Mouse (Mus musculus) heart, postnatal 25 days (tissue): ENCODE results near the gene Hist1h2bg. TPM values are rescaled to one million over a fixed set of nuclear protein-coding genes. Genes with fewer than 3 reads are reported as not detected.
"Not testable (repeated sequence)": the region's sequence is repeated elsewhere in the genome, so short reads cannot be mapped to it uniquely, and the experiment has no call there.

Source experiments
- DNase-seq: peaks from one replicate; pipeline ENCODE4 v3.0.0; 2022; ENCODE audit warnings: low spot score
- intact Hi-C: fragments of 180-260 bp; cut with DNase I; formaldehyde crosslinking; loops from one replicate; pipeline ENCODE4 v1.15.1; 2025
- total RNA-seq, 2 experiments: library from RNA; stranded (reverse); gene quantifications; 2 replicates each; pipeline ENCODE4 v1.2.3; 2021

Hist1h2bg gene
- total RNA-seq, 2 experiments from 2014 or later, result 28.4 to 48.1 TPM

GRCm38 (mm10) chr13:23536076-23536822 is 34.9 kb upstream of the Hist1h2bg start:
- intact Hi-C loops, result no loop called here
- DNase-seq, result no peak

GRCm38 (mm10) chr13:23537006-23537710 is 34.0 kb upstream of the Hist1h2bg start:
- DNase-seq, result no peak
- intact Hi-C loops, result no loop called here

GRCm38 (mm10) chr13:23538249-23538648 is 32.9 kb upstream of the Hist1h2bg start:
- intact Hi-C loops, result no loop called here
- no peak for DNase-seq

DNA sequence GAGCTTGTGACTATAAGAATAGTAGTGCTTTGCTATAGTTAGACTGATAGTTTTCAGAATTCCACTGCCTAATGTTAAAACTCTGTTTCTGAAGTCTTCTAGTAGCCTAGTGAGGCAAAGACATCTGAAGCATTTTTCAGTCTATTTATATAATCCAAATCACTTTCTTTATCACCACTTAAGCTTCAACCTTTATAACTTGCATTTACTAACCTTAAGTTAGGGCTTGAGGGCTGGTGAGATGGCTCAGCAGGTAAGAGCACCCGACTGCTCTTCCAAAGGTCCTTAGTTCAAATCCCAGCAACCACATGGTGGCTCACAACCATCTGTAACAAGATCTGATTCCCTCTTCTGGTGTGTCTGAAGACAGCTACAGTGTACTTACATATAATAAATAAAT is 31.4 kb upstream of the Hist1h2bg start:
- intact Hi-C loops, result not testable (repeated sequence)

DNA sequence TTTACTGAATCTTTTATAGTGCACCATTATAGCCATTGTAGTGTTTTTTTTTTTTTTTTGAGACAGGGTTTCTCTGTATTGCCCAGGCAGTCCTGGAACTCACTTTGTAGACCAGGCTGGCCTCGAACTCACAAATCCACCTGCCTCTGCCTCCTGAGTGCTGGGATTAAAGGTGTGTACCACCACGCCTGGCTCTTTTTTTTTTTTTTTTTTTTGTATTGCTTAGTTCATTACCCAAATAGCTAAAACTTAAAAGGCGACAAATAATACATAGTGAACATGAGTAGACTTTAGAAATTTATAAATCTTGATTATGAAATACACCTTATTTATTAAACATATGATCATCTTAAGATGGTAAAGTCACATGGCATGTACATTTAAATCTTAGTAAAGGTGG is 29.7 kb upstream of the Hist1h2bg start:
- no peak for DNase-seq
- intact Hi-C loops, result no loop called here

More for the DNA sequence above, 31.4 kb upstream of the Hist1h2bg start:
- not testable (repeated sequence) for DNase-seq

DNA sequence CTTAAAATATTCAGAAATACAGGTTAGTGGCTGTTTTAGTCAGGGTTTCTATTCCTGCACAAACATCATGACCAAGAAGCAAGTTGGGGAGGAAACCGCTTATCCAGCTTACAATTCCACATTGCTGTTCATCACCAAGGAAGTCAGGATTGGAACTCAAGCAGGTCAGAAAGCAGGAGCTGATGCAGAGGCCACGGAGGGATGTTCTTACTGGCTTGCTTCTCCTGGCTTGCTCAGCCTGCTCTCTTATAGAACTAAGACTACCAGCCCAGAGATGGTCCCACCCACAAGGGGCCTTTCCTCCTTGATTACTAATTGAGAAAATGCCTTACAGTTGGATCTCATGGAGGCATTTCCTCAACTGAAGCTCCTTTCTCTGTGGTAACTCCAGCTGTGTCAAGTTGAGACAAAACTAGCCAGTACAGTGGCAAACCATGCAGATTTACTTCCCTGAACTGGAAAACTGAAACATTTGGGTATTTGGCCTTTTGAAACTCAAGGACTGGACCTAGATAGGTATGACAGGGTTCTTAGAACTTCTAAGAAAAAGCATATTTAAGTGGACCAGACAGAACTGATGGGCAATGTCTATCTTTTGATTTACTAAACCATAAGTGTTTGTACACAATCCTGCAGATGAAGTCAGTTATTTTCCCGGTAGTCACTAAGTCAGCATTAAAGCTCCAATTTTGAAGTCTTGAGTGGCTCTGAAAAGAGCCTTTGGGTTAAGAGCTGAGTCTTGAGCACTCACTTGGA is 28.8 kb upstream of the Hist1h2bg start:
- intact Hi-C loops, DNase-seq: not testable (repeated sequence)

DNA sequence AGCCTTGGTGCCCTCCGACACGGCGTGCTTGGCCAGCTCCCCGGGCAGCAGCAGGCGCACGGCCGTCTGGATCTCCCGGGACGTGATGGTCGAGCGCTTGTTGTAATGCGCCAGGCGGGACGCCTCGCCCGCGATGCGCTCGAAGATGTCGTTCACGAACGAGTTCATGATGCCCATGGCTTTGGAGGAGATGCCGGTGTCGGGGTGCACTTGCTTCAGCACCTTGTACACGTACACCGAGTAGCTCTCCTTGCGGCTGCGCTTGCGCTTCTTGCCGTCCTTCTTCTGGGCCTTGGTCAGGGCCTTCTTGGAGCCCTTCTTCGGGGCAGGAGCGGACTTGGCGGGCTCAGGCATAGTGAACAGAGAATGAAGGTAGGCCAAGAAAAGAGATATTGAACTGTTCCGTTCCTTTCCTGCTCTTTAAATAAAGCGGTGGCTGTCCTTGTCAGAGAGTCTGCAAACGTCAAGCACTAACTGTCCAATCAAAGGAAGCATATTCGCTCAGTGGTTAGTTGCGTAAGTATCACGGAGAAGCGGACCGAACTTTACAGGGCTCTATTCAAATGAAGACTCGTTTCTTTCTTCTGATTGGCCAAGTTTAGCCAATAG is 28.1 kb upstream of the Hist1h2bg start, which contains the start of gene Hist1h2bh:
Gene Hist1h2bh, minus strand, starts transcription at position 394 of the 609 bp plus-strand sequence.
- intact Hi-C loops, result not testable (repeated sequence)
- DNase-seq, result peak; percentile 53

- peak; percentile 56 for DNase-seq
- intact Hi-C loops, result no loop called here
These were observed 27.0 kb upstream of the Hist1h2bg start, which contains the start of gene Hist1h3f for GRCm38 (mm10) chr13:23543965-23544786. Hist1h3f (plus strand) TSS chr13:23544052.

DNA sequence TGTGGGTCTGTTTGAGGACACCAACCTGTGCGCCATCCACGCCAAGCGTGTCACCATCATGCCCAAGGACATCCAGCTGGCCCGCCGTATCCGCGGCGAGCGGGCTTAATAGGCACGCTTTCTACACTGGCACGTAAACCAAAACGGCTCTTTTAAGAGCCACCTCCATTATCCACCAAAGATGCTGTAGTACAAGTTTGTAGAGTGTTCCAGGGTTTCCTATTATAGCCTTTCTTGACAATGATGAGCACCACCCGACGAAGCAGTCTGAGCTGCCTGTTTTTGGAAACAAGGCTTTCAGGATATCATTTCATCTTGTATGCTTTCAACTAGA is 26.4 kb upstream of the Hist1h2bg start:
- intact Hi-C loops, DNase-seq: not testable (repeated sequence)

GRCm38 (mm10) chr13:23546694-23547093 is 24.5 kb upstream of the Hist1h2bg start:
- DNase-seq, result no peak
- intact Hi-C loops, result no loop called here

GRCm38 (mm10) chr13:23550761-23551145 is 20.4 kb upstream of the Hist1h2bg start:
- no peak for DNase-seq
- intact Hi-C loops, result no loop called here

GRCm38 (mm10) chr13:23551146-23551834 is 19.9 kb upstream of the Hist1h2bg start, which contains the start of gene Hist1h4f:
Hist1h4f (minus strand) TSS chr13:23551648.
- intact Hi-C loops, result not testable (repeated sequence)
- DNase-seq, result peak; percentile 62

DNA sequence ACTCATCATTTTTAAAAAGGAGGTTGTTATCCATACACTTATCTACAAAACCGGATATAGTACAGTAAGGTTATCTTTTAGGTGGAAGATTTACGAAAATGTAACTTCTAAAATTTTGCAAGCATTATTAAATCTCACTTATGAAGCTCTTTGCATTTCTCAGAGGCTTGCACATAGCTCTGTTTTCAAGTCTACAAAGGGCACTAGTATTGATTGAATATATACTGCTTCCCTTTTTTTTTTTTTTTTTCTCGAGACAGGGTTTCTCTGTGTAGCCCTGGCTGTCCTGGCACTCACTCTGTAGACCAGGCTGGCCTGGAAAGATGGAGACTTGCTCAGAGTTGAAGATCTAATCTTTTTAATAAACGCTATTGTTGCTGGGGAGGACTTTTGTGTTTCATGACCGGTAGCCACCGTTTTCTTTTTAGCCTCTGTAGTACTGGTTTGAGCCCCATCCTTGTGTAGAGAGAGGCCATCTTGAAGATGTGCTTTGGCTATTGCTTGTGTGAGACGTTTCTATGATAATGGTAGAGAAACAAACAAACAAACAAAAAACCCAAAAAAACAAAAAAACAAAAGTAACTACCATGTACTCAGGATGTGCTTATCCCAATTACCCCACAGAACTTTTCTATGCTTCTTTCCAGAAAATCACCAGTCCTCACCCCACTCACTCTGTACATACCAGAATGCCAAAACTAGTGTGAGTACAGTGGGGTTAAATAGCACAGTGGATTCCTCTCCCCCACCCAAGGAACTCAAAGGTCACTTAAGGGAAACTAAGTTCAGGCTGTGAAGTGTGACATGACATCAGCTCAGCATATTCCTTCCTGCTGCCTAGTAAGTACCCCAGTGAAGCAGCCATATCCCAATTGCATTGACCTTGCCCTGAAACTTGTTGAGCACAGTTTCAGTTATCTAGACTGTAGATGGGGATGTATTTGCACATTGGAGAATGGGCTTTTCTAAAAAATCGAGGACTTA is 19.0 kb upstream of the Hist1h2bg start:
- intact Hi-C loops, result no loop called here
- DNase-seq, result no peak

GRCm38 (mm10) chr13:23552962-23553361 is 18.2 kb upstream of the Hist1h2bg start, which contains the start of gene Hist1h1d:
Hist1h1d (plus strand) TSS chr13:23553262.
- DNase-seq, result no peak
- intact Hi-C loops, result no loop called here

DNA sequence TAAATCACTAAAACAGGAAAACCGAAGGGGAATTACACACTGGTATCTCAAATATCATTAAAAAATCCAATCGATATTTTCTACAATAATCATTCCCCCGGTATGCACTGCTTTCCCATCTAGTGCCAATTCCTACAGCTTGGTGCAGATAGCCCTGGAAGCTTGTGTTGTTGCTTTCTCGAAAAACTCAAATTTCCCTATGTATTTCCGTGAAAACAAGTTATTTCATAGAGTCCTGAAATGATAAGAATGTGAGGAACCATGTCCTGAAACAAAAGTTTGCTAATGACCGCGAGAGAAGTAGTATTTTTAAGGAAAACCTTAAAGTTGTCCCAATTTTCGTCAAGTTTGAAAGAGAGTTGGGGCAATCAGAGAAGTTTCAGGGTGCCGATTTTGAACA is 16.8 kb upstream of the Hist1h2bg start:
- no peak for DNase-seq

GRCm38 (mm10) chr13:23554925-23555838 is 16.0 kb upstream of the Hist1h2bg start:
- intact Hi-C loops, result no loop called here
- DNase-seq, result peak; percentile 52

More for the DNA sequence above, 16.8 kb upstream of the Hist1h2bg start:
- intact Hi-C loops, result no loop called here
